Mouse (Mus musculus) right cerebral cortex, postnatal 25 days (tissue): ENCODE measurements around the gene Kif6.

Experiments
- DNase-seq: peaks from one replicate; pipeline ENCODE4 v3.0.0; 2022

The Kif6 gene

DNA sequence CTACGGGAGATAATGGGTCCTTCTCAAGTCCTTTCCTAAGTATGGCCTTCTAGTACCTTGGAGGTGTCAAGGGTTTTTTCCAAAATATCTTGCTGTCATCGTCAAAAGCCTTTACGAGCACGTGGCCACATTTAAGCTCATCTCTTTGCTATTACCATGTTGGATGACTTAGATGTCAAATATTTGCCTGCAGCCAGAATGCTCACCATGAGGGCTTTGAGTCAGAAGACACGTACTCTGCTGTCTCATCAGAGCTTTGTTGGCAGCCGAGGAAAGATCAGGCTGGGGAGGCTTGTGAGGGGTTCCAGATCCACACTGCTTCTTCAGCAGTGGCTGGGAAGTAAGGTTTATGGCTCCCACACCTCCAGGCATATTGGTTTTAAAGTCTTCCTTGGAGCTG lies 53.4 kb downstream of the Kif6 start:
- no peak for DNase-seq

- DNase-seq: no peak
Observed at GRCm38 (mm10) chr17:49671921-49672339, 57.0 kb downstream of the Kif6 start.

- no peak for DNase-seq
Observed at GRCm38 (mm10) chr17:49672421-49672820, 57.5 kb downstream of the Kif6 start.

DNA sequence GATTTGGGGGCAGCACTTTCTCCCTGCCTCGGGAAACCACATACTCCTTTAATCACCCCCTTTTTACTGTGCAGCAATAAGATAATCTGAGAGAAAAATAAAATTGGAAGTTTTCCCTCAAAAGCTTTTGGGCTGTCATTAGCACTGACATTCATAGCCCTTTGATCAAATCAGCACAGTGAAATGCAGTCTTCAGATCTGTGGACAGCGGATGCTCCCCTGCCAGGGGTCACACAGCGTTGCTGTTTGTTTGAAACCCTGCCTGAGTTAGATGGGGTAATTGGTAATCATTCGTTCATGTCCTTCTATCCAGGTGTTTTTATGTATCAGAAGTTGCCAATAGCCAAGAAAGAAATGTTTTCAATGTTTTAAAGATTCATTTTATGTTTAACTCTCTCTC lies 60.7 kb downstream of the Kif6 start:
- no peak for DNase-seq

DNA sequence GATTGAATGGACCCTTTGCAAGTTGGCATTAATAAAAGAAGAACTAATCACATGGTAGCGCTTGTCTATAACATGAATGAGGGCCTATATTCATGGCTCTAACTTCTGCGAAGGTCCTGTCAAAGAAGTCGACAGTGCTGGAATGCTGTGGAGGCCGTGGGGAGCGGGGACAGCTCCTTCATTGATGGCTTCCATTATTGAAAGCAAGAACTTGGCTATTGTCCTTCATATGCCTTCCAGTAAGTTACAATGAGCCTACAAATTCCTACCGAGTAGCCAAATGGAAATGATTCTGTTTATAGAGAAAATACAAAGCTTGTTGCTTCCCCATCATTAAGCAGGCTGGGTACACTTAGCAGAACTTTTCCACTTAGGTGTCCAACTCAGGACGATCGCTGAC lies 66.5 kb downstream of the Kif6 start:
- DNase-seq: no peak

- no peak for DNase-seq
Observed at GRCm38 (mm10) chr17:49684146-49684545, 69.2 kb downstream of the Kif6 start.

GRCm38 (mm10) chr17:49690607-49691454 lies 75.9 kb downstream of the Kif6 start:
- DNase-seq: no peak

- no peak for DNase-seq
Observed at GRCm38 (mm10) chr17:49691455-49691805, 76.5 kb downstream of the Kif6 start.

DNA sequence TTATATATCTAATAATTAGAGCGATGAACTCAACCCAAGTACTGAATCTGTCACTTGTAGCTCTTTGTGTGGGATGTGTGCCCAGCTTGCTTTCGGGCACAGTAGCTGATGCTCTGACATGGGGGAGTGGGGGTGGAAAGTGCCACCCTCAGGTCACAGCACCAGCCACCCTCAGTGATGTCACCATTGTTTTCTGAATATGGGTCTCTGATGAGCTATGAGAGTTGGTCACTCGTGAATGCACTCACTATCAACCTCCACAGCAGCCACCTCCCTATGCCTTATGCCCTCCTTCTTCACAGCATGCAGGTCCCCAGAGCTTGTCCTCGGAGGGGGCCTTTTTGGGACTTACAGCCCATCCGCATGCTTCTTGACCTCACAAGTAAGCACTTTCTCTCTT lies 78.3 kb downstream of the Kif6 start:
- no peak for DNase-seq

DNA sequence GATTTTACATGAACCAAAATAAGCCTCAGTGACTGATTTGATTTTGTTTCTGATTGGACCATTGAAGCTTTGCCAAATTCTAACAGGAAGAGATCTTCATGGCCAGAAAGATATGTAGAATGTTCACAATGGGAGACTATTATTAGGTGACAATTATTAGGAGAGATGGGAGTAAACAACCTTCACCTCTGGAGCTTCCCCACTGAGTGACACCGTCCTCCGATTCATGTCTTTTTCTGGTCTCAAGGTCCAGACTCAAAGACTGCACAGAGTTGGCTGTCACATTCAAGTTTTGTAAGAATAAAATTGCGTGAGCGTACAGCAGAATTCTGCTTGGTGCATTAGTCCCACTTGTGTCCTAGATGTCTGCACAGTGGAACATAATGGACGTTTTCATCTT lies 82.3 kb downstream of the Kif6 start:
- no peak for DNase-seq

DNA sequence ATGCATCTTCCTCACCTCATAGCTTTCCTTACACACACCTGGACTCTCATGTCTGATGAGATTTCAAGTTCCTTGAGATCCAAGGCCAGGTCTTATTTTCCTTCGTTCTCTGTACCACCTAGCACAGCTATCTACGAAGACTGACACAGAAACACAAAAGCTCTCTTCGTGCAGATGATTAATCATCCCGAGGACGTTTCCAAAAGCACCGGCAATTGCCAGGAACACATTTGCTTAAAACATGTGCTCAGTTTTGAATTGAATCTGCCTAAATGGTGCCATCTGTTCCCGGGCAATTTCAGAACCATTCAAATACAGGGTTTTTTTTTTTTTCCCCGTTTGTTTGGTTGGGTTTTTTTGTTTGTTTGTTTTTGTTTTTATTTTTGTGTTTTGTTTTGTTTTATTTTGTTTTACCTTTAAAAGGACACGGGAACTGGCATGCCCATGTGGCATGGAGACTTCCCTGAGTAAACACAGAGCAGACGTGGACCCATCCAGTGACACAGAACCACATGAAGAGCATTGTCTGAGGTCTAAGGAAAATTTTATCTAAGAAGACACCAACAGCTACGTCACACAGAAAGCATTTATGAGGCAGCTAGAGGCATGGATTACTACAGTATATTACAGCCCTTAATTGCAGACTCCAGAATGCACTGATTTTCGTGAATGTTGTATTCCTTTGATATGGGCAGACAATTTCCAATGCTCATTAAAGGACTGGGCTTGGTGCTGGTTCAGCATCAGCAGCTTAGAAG lies 88.7 kb downstream of the Kif6 start:
- DNase-seq: peak; percentile 39

DNA sequence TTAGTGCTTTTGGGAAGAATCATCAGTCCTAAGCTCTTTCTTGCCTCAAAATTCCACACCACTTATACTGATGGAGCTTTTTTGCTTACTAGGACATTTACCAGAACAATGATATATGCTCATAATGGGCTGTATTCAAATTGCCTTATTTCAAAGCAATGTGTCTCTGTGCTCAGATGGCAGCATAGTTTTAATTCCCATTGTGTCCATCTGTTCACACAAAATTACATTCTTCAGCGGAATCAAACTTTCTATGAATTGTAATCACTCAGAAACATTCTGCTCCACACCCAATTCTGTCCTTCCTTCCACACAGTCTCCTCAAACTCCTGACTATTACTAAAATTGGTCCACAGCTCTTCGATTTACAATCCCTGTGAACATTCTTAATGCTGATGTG lies 94.3 kb downstream of the Kif6 start:
- DNase-seq: no peak

DNA sequence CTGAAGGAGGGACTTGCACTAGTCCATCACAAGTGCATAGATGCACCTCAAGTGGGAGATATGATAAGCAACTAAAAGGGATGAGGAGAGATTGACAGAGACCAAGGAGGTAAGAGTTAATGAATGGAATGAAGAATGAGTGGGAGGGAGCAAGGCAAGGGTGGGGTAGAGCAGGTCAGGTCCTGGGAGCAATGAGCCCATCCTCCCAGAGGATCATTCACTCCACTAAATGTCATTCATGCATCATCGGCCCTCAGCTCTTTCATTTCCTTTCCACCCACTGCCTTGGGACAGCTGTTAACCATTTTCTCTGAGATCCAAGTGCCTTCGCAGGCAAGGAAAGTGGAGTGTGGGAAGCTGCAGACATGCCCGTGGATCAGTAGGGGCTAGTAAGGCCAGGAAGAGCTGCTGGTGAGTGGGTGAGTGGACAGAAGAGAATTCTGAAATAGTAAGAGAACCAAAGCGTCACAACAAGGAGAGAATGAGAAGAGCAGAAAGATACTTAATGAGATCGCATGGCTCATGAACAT lies 95.2 kb downstream of the Kif6 start:
- peak; percentile 39 for DNase-seq

DNA sequence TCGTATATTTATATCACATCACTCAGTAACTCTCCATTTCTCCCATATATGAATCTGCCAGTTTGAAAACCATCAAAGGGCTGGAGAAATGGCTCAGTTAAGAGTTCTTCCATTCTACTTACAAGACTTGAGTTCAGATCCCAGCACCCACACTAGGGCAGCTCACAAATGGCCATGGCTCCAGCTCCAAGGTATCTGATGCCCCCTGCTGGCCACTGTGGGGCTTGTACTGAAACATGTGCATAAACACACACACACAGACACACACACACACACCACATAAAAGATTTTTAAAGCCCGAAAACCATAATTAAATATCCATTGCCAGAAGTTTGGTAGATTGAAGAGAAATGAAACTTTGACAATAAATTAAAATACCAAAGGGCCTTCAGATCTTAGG lies 111.3 kb downstream of the Kif6 start:
- DNase-seq: no peak

- DNase-seq: no peak
Observed at GRCm38 (mm10) chr17:49726976-49727375, 112.0 kb downstream of the Kif6 start.

DNA sequence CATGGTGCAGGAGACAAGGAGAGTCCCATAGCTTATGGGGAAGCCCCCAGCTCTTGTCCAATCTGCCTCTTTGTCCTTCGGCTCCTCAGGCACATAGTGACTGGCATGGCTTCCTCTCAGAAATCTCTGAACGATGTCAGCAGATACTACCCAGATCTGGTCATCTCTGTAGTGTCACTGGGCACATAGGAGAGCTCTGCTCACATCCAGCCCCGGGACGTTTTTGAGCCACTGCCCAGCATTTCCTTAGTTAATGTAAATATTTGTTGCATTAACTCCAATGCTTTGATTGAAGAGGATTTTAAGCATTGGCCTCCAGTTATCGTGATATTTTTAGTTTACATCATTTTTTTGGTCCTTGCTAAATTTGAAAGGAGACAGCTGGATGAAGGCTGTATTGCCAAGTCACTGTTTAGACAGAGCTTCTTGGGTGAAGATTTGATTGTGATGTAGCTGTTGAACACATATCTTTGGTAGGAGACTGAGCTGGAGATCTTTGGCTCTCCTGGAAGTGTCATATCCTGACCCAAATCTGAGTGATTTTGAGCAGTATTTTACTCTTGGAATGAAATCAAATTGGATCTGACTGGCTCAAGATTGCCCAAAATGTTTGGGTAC lies 112.6 kb downstream of the Kif6 start:
- DNase-seq: no peak

DNA sequence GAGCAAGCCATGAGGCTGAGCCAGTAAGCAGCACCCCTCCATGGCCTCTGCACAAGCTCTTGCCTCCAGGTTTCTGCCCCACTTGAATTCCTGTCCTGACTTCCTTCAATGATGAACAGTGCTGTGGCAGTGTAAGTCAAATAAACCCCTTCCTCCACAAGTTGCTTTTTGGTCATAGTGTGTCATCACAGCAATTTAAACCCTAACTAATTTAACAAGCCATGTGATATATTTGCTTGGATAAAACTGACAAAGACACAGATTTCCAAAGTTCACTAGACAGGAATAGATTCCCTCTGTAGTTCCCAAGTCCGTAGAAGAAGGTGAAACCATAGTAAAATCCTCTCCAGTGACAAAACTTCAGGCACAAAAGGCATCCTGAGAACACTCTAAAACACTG lies 114.9 kb downstream of the Kif6 start:
- DNase-seq: no peak

- DNase-seq: no peak
Observed at GRCm38 (mm10) chr17:49732706-49733105, 117.8 kb downstream of the Kif6 start.

GRCm38 (mm10) chr17:49734079-49734478 lies 119.1 kb downstream of the Kif6 start:
- DNase-seq: no peak

DNA sequence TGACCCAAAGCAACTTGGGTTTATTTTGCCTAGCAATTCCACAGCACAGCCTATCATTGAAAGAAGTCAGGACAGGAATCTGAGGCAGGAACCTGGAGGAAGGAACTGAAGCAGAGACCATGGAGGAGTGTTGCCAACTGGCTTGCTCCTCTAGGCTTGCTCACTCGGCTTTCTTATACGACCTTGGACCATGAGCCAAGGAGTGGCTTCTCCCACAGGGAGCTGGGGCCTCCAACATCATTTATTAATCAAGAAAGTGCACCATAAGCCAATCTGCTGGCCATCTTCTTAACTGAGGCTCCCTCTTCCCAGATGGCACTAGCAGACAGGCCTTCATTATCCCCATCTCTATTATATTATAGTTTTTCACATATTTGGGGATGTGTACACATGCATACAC lies 119.8 kb downstream of the Kif6 start:
- no peak for DNase-seq

GRCm38 (mm10) chr17:49736364-49736763 lies 121.4 kb downstream of the Kif6 start:
- no peak for DNase-seq

GRCm38 (mm10) chr17:49737217-49737774 lies 122.4 kb downstream of the Kif6 start:
- no peak for DNase-seq

DNA sequence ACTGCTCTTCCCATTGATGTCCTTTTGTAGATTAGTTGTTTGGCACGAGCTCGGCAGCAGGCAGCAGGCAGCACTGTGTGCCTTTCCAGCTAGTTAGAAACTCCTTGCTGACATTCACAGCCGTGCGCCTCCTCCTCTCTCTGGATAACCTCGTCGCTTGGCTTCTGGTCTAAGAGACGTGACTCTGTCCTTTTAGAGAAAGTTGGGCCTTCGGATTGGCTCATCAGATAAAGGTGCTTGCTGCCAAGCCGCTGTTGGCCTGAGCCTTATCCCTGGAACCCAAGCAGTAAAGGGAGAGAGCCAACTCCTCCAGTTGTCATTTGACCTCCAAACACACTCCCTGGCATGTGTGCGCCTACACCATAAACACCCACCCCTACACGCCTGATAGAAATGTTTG lies 123.4 kb downstream of the Kif6 start:
- DNase-seq: no peak
